Mouse (Mus musculus) intestine, embryonic 14.5 days (tissue): ENCODE results near the gene Cyp4b1. TPM values are rescaled to one million over a fixed set of nuclear protein-coding genes. Genes with fewer than 3 reads are reported as not detected.
"Not testable (repeated sequence)": the region's sequence is repeated elsewhere in the genome, so short reads cannot be mapped to it uniquely, and the experiment has no call there.

Source experiments
- ATAC-seq: fragments of 200-750 bp; cut with Nextera tagmentation; replicated peaks from 2 replicates; pipeline ENCODE4 v1.8.0; 2017; ENCODE audit warnings: low read depth, moderate number of reproducible peaks, moderate TSS enrichment, moderate library complexity; ENCODE audit not compliant: low FRiP score, low TSS enrichment
- DNase-seq: peaks from one replicate; pipeline ENCODE4 v3.0.0-alpha.2; 2018; ENCODE audit warnings: low spot score
- H3K27ac ChIP-seq: fragments of 300-500 bp; sonication (generic); 2 replicates; pipeline ENCODE4 v1.5.1; 2014; ENCODE audit warnings: low read depth, mild to moderate bottlenecking, control low read depth
- H3K27me3 ChIP-seq: fragments of 300-500 bp; sonication (generic); replicated peaks from 2 replicates; pipeline ENCODE4 v1.6.1; 2014; ENCODE audit warnings: low read length, control low read depth; ENCODE audit not compliant: control insufficient read depth, insufficient read depth
- H3K36me3 ChIP-seq: fragments of 300-500 bp; sonication (generic); 2 replicates; pipeline ENCODE4 v1.6.1; 2014; ENCODE audit warnings: low read length, control low read depth; ENCODE audit not compliant: control insufficient read depth, insufficient read depth
- H3K4me1 ChIP-seq: fragments of 300-500 bp; sonication (generic); replicated peaks from 2 replicates; pipeline ENCODE4 v1.6.1; 2014; ENCODE audit warnings: low read length, control low read depth, mixed read lengths; ENCODE audit not compliant: control insufficient read depth, insufficient read depth
- H3K4me2 ChIP-seq: fragments of 300-500 bp; sonication (generic); 2 replicates; pipeline ENCODE4 v1.6.1; 2014; ENCODE audit warnings: low read length
- H3K4me3 ChIP-seq: fragments of 300-500 bp; sonication (generic); 2 replicates; pipeline ENCODE4 v1.5.1; 2014; ENCODE audit warnings: low read depth, low read length, control low read depth, mixed read lengths
- H3K9ac ChIP-seq: fragments of 300-500 bp; sonication (generic); 2 replicates; pipeline ENCODE4 v1.6.1; 2014; ENCODE audit warnings: mild to moderate bottlenecking, low read length
- H3K9me3 ChIP-seq: fragments of 300-500 bp; sonication (generic); 2 replicates; pipeline ENCODE4 v1.6.1; 2016; ENCODE audit warnings: low read length, control low read depth; ENCODE audit not compliant: control insufficient read depth
- WGBS: fragments of 180-500 bp; shearing (Covaris S2); extraction: QIAGEN DNeasy Blood & Tissue Kit; methylation state at CpG from one replicate; pipeline ENCODE4 v1.1.7; 2014; 5-methylcytosine and 5-hydroxymethylcytosine counted together
- polyA plus RNA-seq: library from polyadenylated mRNA; unstranded; fragments of >200 nt; fragmentation: Nextera tagmentation; extraction: Ambion mirVana; gene quantifications from 2 replicates; pipeline ENCODE4 v1.2.1, GENCODE M21; 2014

Gene Cyp4b1
- 1.7 and 2.6 TPM in 2 replicates for polyA plus RNA-seq

DNA sequence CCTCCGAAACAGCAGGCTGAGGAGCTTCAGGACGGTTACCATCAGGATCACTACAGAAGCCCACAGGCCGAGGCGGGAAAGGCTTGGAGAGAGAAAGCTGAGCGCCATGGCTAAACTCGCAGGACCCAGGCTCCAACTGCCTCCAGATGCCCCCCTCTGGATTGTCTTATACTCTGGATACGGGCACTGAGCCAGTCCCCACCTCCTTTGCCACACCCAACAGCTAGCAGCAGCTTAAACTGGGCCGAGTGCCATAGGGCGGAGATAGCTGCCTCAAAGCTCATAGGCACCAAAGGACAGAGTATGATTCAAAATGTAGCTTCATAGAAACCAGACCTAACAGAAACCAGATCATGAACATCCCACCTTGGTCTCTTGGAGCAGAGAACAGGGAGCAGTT, at the start of gene Cyp4b1:
TSS of gene Cyp4b1 (minus strand) at position 144 of the 400 bp plus-strand sequence.
- Histone ChIP-seq H3K4me3 (no peak within 1 kb of the TSS), H3K27me3 (no peaks in the 10 kb centered on the region), H3K4me1 (no peaks in the 10 kb centered on the region), H3K9ac (no peak within 1 kb of the TSS), H3K9me3 (no peaks in the 10 kb centered on the region), H3K36me3 (no peaks in the 10 kb centered on the region), H3K4me2 (no peak within 1 kb of the TSS), H3K27ac (no peak within 1 kb of the TSS)
- no peak for DNase-seq
- ATAC-seq: no peak
- 83% methylated on average over 9 of the region's 9 CpGs for WGBS

DNA sequence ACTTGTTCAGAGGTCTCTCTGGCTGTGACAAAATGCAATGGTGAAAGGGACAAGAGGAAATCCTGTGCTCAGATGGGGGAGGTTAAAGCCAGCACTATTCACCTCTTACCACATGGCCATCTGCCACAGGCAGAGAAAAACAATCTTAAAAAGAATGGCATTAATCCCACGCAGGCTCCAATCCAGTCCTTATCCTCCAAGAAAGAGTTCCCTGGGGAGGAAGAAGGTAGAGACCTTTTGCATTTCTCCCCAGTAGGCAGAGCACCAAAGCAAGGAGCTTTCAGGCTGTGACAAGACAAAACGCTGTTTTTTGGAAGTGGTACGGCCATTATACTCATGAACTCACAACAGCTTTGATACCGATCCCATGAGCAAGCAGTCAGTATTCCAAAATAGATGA, 38.8 kb upstream of the Cyp4b1 start:
- Histone ChIP-seq H3K4me1 (no peaks in the 10 kb centered on the region), H3K9ac (no peak overlapping the region), H3K36me3 (no peaks in the 10 kb centered on the region), H3K4me2 (no peak overlapping the region), H3K27me3 (no peaks in the 10 kb centered on the region), H3K27ac (no peak overlapping the region), H3K4me3 (no peak overlapping the region), H3K9me3 (no peaks in the 10 kb centered on the region)
- WGBS: 69% methylated on average over 4 of the region's 4 CpGs
- no peak for ATAC-seq
- no peak for DNase-seq

DNA sequence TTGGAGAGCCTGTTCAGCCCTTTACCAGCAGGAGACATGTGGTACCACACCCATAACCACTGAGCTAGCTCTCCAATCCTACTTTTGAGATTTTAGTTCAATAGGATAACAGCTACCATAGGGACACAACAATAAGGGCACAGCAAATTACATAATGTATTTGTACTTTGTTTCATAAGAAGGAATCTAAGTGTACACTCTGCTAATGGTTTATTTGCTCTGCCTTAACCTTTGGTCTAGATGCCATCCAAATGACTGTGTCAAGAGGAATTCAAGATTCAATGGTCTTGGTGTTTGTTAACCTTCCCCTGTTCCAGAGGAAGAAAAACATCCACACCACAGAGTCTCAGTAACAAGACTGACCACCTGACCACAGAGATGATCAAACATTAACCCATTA, 11.7 kb upstream of the Cyp4b1 start:
- H3K4me1 ChIP-seq: no peaks in the 10 kb centered on the region
- H3K36me3 ChIP-seq: no peaks in the 10 kb centered on the region
- H3K27ac ChIP-seq: no peak overlapping the region
- H3K4me3 ChIP-seq: no peak overlapping the region
- DNase-seq: no peak
- peak; percentile 44; the same call in 1 of the 2 replicates for ATAC-seq
- no peaks in the 10 kb centered on the region for H3K27me3 ChIP-seq
- H3K4me2 ChIP-seq: no peak overlapping the region
- H3K9ac ChIP-seq: no peak overlapping the region
- H3K9me3 ChIP-seq: no peaks in the 10 kb centered on the region

- H3K4me2 ChIP-seq: peak overlapping the region; percentile 60; the same call in 1 of the 2 replicates
- H3K36me3 ChIP-seq: no peaks in the 10 kb centered on the region
- no peaks in the 10 kb centered on the region for H3K4me1 ChIP-seq
- DNase-seq: no peak
- H3K4me3 ChIP-seq: no peak overlapping the region
- H3K27me3 ChIP-seq: no peaks in the 10 kb centered on the region
- peak; percentile 81 for ATAC-seq
- H3K9me3 ChIP-seq: no peaks in the 10 kb centered on the region
- H3K9ac ChIP-seq: no peak overlapping the region
- H3K27ac ChIP-seq: no peak overlapping the region
Observed at GRCm38 (mm10) chr4:115657867-115658249, 10.3 kb upstream of the Cyp4b1 start.

DNA sequence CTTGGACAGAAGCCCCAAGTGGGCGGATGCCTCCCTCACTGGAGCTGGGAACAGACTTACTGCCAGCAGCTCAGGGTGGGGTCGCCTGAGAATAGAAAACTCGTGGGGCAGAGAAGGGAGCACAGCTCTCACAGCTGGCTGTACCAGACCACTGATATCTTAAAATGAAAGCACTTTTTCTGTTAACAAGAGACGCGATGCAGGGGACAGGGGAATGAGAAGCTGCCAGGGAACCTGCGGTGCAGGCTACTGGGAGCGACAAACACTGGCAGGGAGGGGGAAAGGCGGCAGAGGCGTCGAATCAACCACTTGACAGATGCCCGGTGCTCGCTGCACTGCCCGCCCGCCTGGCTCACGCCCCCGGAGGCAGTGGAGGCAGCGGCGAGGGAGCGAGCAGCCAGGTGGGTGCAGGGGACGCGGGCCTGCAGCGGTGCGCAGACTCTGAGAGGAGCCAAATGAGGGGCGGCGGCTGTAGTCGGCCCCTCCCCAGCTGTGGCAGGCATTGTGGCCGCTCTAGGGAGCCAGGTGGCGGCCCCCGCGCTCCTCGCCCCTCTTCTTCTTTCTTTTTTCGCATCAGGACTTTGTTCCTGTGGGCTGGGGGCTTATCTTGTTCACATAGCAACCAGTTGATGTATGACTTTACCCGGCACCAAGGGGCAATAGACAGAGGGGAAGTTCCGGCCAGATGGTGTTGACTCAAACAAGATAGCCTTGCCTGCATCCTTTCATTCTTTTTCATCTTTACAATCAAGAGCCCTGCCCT, 9.8 kb upstream of the Cyp4b1 start:
- Histone ChIP-seq H3K27me3 (no peaks in the 10 kb centered on the region), H3K9ac (peak overlapping the region; percentile 35; the same call in 1 of the 2 replicates), H3K4me1 (no peaks in the 10 kb centered on the region), H3K4me2 (peak overlapping the region; percentile 60), H3K9me3 (no peaks in the 10 kb centered on the region), H3K36me3 (no peaks in the 10 kb centered on the region), H3K4me3 (peak overlapping the region; percentile 28), H3K27ac (peak overlapping the region; percentile 70)
- WGBS: 2% methylated on average over 32 of the region's 34 CpGs
- peak; percentile 74 for DNase-seq
- peak; percentile 91 for ATAC-seq

- H3K9me3 ChIP-seq, DNase-seq, H3K4me1 ChIP-seq, H3K36me3 ChIP-seq, ATAC-seq, H3K27me3 ChIP-seq, H3K27ac ChIP-seq, H3K9ac ChIP-seq, H3K4me2 ChIP-seq, H3K4me3 ChIP-seq: not testable (repeated sequence)
- WGBS: 85% methylated on average over 1 of the region's 1 CpGs
Observed at GRCm38 (mm10) chr4:115656535-115656922, 9.0 kb upstream of the Cyp4b1 start.

- ATAC-seq, DNase-seq: not testable (repeated sequence)
Observed at GRCm38 (mm10) chr4:115655841-115656534, 8.5 kb upstream of the Cyp4b1 start.

DNA sequence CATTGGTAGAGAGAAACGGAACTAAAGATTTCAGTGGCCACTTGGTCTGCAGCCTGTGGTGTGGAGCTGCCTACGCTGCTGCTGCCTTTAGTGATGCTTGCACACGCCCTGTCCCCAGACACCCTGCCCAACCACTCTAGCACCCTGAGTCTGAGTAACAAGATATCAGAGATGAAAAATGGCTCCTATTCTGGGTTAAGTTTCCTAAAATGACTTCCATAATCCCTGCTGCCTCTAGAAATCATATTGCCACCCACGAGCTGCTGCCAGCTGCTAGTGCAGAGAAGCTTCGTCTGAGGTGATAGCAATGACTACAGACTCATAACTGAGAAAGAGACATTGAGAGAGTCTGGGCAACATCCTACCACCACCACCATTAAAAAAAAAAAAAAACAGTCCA, 3.3 kb upstream of the Cyp4b1 start:
- DNase-seq (no peak), ATAC-seq (no peak)
- Histone ChIP-seq H3K9ac (no peak overlapping the region), H3K36me3 (no peaks in the 10 kb centered on the region), H3K4me1 (no peaks in the 10 kb centered on the region), H3K9me3 (no peaks in the 10 kb centered on the region), H3K4me3 (no peak overlapping the region), H3K27ac (no peak overlapping the region), H3K27me3 (no peaks in the 10 kb centered on the region), H3K4me2 (no peak overlapping the region)
- 83% methylated on average over 5 of the region's 5 CpGs for WGBS

More at GRCm38 (mm10) chr4:115655841-115656534, 8.5 kb upstream of the Cyp4b1 start:
- H3K4me2 ChIP-seq, H3K36me3 ChIP-seq, H3K27ac ChIP-seq, H3K9ac ChIP-seq, H3K4me1 ChIP-seq, H3K27me3 ChIP-seq, H3K9me3 ChIP-seq, H3K4me3 ChIP-seq: not testable (repeated sequence)
- 76% methylated on average over 7 of the region's 7 CpGs for WGBS

DNA sequence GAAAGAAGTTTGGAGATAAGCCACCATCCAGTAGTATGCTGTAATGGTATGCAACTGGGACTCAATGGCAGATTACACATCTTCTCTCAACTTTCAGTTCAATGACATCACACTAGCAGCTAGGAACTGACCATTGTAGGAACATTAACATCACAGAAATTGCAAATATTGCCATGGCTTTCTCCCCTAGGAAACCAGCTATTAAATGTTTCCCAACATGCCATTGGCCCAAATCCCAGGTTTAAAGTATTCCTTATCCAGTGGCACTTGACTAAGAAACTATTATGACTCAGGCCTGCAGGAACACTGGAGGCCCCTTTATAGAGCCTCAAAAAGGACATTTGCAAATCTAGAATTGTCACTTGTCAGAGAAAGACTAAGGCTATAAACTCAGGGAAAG, 1.8 kb upstream of the Cyp4b1 start:
- no peak overlapping the region for H3K9ac ChIP-seq
- no peaks in the 10 kb centered on the region for H3K4me1 ChIP-seq
- H3K4me3 ChIP-seq: no peak overlapping the region
- H3K27me3 ChIP-seq: no peaks in the 10 kb centered on the region
- H3K36me3 ChIP-seq: no peaks in the 10 kb centered on the region
- no peak overlapping the region for H3K4me2 ChIP-seq
- DNase-seq (no peak), ATAC-seq (no peak)
- H3K27ac ChIP-seq: no peak overlapping the region
- H3K9me3 ChIP-seq: no peaks in the 10 kb centered on the region
